Mouse (Mus musculus) gastrocnemius, postnatal 10 days (tissue): ENCODE results near the gene Prss46. TPM values are rescaled to one million over a fixed set of nuclear protein-coding genes. Genes with fewer than 3 reads are reported as not detected.
A peak's percentile ranks its signal among the peaks of the same experiment; 100 is the strongest.

Experiments used
- DNase-seq: peaks from one replicate; pipeline ENCODE4 v3.0.0; 2021; ENCODE audit warnings: mixed read lengths
- total RNA-seq, 2 experiments: library from RNA; stranded (reverse); gene quantifications; 2 replicates each; pipeline ENCODE4 v1.2.3; 2021

Gene Prss46
- total RNA-seq, 2 experiments from 2014 or later: 0.29 TPM; not detected in 1

DNA sequence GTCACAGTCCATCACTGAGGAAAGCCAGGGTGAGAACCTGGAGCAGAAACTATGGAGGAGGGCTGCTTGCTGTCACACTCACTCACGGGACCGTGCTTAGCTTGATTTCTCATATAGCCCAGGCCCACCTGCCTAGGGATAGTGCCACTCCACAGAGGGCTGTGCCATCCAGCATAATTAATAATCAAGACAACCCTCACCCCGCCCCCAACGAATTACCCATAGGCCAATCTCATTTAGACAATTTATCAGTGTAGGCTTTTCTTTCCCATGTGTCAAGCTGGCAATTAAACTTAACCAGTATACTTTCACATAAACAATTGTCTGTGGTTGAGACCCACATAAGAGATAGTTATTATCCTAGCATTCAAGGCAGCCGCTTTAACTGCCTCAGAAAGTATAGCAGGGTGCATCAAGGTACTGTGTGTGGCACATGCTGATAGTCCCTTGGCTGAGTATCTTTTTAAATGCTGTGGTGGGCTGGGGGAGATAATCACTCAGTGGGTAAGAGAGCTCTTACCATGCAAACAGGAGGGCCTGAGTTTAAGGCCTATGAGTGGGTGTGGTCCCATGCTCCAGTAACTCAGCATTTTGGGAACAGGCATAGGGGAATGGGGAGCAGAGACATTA lies 14.8 kb downstream of the Prss46 start:
- no peak for DNase-seq

DNA sequence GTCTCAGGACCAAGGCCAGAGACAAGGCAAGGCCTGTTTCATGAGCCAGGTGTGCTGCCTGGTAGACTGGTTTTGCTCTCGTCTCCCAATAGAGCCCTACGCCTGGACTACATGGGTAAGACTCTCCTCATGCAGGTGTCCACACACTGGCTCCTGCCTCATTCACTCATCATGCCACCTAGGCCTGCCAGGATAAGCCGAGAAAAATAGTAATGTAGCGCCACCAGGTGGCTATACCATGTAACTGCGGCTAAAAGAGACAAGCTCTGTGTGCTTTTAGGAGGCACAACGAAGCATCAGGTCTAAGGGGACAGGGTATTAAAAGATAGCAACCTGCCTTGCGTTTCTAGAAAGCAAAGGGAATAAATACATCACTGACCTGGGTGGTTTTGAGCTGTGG lies 26.7 kb downstream of the Prss46 start:
- DNase-seq: no peak

DNA sequence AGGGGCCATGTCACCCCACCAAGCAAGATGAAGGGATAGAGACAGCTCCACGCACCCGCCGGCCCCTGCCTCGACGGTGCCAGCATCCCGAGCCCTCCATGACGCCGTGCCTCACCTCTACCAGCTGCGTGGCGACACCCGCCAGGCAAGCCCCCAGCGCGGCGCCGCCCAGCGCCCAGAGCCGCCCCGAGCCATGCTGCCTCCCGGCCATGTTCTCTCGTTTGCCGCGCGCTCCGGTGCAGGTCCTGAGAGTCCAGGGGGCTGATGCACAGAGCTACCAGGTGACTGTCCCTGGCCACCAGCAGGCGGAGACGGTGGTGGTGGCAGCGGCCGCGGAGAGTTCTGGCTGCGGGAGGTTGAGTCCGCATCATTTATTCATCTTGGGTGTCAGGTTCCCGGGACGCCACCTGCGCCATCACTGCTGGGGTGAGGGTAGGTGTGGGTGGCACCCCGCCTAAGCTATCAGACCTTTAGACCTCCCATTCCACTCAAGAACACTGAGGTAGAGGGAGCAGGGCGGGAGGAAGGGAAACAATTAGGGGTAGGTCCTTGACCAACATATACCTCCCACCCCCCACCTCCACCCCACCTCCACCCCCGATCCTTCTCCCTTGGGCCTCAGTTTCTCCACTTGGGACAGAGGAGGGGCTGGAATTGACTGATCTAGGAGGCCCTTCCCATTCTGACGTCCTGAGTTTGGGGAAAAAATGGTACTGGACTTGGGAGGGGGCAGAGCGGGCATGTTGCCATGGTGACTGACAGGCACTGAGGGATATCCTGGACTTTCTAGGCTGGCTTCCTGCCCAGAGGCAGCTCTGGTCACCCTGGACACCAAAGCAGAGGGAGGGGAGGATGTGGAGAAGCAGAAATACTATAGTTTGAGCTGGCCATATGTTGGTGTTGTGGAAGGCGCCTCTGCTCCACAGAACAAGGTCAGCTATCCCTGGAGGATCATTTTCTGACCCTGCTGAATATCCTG lies 29.7 kb downstream of the Prss46 start:
- no peak for DNase-seq

DNA sequence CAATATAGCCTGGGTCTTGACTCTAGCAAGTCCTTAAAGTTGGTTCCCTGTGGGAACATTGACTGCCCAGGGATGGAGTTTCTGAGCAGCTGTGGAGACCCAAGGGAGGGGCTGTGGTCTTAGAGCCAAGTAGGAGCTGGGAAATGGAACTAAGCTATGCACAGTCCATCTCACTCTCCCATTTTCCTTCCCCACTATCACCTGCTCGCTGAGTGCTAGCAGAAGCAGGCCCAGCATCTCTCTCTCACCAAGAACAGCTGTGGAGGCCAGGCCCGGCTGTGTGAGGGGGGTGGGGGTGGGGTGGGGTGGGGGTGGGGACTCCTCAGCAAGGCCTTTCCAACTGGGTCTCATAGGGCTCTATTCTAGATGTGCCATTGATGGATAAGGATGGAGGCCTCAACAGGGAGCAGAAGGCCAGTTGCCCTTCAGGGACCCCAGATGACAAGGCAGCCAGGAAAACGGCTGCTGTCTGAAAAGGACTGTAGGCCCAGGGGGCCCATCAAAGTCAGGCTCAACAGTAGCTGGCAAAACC lies 30.4 kb downstream of the Prss46 start:
- no peak for DNase-seq

DNA sequence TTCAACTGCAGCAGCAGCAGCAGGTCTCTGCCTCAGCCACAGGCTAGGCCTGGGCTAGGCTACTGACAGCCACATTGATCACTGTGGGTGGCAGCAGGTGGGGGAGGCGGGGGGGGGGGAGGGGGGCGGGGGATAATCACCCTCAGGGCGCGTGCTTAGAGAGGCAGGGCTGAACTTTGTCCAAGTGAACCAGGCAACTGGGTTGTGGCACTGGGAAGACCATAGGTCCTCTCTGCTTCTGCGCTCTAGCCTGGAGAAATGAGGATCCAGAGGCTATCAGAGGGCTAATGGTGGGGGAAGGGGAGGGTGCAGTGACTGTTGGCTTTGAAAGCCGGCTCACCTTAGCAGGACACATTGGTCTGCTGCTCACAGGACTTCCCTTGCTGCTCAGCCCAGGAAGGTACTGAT lies 31.0 kb downstream of the Prss46 start:
- no peak for DNase-seq

DNA sequence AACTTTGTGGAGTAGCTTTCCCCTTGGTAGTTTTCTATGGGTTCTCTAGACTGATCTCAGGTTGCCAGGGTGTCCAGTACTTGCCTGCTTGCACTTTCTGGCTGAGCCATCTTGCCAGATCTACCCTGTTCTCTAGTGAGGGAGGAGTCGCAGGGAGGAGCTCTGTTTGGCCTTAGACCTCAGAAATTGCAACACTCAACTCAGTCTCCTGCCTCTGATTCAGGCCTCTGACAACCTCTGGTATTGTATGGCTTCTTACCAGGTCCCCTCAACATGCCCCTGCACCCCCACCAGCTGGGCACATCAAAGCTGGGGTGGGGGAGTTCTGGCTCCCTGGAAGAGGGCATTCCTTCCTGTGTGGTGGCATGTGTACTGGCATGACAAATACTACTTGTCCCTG lies 33.0 kb downstream of the Prss46 start:
- DNase-seq: no peak

DNA sequence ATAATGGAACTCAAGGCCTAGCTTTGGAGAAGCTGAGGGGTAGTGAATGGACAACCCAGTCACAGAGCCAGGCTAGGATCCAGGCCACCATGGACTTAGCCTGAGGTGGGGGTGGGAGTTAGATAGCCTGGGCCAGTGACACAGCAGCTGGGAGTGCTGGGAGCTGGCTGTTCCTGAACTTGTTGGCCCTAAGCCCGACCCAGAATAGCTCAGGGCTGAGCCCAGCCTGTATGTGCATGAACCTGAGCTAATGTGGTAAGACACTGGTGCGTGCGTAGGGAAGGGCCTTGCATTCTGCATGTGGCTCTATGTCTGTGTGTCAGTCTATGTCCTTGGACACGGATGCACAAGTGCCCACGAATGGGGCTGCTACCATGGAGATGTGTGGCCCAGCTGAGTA lies 33.6 kb downstream of the Prss46 start:
- DNase-seq: peak; percentile 78

DNA sequence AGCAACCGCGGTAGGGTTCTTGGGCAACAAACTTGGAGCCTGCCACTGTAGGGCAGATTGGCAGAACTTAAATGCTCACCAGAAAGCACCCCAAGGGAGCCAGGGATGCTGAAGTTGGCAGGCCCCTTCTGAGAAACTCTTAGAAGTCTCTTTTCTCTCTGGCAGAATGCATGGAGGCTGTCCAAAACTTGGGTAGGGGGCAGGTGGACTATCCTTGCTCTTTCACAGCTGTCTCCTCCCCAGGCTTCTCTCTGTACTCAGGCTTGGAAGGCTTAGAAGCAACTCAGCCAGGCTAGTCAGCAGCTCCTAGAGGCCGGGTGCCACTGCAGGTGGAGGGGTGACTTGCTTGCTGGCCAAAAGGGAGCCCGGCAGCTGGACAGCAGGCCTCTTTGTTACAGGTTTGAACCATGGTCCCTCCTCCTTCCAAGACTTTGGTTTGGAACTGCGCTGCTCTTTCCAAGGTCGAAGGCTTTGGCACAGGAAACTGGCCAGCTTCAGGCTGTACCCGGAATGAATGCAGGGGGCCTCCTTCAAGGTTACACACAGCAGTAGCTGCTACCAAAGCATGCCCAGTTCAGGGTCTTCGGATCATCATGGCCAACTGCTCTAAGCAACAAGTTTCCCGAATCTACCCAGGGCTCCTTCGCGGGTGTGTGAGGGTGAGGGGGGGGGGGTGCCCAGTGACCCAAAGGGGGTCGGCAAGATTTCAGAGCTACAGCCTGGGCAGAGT lies 35.0 kb downstream of the Prss46 start, which contains the start of gene Als2cl:
Gene Als2cl (plus strand): TSS at position 680 of the 730 bp plus-strand sequence.
- DNase-seq: no peak

DNA sequence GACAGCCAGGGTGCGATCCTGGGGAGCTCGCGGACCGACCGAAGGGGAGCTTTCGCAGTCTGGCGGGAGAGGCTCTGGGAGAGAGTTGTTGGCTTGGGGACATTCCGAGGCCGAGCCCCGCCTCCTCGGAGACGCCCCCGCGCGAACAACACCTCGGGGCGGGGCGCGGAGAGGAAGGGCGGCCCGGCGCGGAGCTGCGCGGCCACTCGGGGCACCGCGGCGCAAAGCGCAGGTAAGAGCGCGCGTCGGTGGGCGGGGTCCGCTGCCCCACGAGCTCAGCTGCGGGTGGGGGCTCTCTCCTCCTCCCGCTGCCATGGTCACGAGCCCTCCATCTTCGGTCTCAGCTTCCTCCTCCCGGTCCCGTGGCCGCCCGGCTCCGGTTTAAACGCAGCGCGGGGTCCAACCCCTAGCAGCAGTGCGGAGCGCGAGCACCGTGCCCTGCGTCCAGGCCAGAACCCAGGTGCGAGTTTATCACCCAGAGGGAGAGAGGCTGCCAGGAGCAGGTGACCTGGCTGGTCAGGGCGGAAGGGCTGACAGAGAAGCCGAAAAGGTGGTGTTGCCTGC lies 35.8 kb downstream of the Prss46 start, which contains the start of gene Tmie:
Gene Tmie (minus strand): TSS at position 116 of the 564 bp plus-strand sequence.
- peak; percentile 62 for DNase-seq

DNA sequence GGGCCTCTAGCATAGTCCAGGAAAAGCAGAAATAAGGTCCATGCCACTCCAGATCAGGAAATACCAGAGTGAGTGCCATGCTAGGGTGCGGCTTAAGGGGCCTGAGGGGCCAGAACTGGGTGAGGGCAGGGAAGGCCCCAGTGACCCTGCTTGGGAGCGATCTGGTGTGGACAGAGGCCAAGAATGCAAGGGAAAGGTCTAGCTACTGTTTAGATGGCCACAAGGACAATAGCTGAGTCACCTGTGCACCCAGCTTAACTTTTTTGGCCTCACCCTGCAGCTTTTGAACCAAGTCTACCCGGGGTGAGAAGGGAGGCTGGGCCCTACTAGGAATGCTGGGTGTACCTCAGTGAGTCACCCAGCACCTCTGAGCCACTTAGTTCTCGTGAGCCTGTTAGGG lies 36.5 kb downstream of the Prss46 start:
- no peak for DNase-seq

DNA sequence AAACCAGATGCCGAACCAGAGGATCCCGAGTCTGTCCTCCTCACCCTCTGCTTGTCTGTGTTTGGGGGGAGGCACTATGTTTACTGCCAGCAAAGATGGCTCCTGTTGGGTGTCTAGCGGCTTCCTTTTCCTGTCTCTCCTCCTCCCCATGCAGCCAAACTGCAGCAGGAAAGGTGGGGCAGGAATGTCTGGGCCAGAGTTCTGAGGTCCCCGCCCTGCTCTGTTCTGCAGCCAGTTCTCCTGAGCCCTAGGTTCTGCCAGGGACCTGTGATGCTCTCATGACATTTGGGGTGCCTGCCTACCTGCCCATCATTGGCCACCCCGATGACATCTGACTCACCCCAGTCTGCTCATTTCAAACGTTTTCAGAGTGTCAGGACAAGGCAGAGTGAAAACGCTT lies 37.6 kb downstream of the Prss46 start:
- no peak for DNase-seq

DNA sequence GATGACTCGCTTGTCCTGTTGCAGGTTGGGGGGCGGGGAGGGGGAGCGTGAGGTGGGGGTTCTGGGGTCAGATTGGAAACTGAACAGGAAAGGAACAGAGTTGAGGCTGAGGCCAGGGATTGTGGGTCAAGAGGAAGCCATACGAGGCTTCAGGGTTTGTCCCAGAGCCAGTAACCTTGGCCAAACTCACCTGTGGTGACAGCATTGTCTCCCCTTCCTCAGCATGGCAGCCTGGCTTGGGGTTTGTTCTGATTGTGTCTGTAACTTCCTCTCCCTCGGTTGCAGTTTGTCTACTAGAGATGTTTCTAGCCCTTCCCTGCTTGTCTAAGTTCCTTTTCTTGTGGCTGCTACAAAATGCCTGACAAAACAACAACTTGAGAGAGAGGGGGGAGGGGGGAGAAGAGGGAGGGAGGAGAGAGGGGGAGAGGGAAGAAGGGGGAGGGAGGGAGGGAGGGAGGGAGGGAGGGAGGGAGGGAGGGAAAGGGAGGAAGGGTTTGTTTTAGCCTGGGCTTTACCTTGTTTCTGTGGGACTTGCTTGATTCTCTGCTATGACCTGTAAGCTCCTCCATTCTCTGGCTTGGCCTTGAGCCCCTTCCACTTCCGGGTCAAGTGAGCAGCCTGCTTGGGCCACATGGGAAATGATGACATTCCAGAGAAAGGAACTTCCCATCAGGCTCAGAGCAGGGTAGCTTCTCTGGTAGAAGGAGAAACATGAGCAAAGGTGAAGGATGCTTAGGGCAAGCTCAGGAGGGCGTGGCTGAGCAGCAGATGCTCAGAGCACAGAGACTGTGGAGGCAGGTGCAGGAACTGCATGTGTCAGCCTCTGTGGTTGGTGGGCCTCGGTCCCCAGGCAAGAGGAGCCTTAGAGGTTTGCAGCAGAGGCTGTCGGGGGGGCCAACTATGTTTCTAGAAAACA lies 43.3 kb downstream of the Prss46 start:
- DNase-seq: no peak

DNA sequence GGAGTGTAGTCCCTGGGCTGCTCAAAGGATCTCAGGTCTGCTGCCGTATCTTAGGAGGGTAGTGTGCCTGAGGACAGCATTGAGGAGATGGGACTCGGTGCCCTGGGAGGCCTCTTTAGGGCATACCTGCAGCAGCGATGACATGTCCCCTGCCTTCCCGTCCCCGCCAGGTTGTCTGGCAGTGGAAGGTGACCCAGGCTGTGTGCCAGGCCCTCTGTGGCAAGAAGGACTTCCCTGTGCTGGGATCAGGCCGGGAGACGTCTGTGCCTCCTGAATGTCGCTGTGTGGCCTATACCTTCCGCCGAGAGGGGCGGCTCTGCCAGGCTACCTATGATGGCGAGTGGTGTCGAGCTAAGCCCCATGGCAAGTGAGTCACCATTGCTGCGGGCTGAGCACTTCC lies 44.6 kb downstream of the Prss46 start:
- DNase-seq: no peak

DNA sequence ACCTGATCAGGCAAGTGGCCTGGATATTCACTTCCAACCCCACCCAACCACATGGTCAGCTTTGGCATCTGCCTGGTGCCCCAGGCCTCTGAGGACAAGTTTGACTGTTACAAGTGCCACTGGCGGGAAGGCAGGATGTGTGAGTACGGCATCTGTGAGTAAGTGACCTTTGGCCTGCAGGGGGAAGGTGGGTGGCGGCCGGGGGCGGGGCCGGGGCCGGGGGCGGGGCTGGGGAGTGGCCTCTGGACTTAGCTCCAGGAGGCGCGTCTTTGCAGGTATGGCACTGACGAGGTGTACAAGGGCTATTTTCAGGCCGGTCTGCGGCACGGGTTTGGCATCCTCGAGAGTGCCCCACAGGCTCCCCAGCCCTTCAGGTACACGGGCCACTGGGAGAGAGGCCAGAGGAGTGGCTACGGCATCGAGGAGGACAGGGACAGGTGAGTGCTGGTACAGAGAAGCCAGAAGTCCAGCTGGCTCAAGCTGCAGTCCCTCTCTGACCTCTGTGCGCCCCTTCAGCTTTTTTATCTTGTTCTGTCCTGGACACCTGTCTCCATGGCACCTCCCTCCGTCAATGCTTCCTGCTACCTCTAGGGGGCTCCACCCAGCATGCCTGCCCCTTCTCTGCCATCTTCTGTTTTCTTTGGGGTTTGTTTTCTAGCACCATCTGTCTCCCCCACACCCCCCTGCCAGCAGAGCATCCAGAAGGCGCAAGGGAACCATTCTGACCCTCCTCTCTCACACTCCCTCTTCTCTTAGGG lies 45.9 kb downstream of the Prss46 start:
- no peak for DNase-seq

DNA sequence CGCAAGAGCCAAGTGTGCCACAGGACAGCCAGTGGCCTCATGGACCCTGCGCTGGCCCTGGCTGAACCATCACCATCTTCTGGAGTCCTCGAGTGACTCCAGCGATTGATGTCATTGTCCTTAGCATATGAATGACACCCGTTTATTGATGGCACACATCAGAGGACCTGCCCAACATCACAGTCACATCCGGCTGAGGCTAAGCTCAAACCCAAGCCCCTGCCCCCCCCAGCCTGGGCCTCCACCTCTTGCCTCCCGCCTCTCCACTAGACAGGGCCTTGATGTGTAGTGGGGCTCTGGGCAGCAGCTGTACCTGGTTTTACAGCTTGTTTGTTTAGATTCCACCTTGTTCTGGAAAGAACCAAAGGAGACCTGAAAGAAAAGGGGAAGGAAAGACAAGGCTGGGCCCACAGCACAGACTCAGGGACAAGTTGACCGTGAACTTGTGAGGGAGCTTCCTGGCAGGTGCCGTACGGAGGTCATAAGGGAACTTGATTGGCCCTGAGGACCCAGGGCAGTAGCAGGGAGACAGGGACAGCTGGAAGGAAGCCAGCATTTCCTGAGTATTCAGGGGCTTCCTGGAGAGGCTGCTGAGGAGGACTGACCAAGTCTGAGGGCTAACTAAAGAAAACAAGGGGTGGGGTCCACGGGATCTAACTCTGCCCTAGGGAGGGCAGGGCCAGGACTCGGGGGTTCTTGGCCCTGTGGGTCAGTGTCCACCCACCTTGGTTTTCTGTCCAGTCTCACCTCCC lies 46.9 kb downstream of the Prss46 start:
- DNase-seq: no peak

DNA sequence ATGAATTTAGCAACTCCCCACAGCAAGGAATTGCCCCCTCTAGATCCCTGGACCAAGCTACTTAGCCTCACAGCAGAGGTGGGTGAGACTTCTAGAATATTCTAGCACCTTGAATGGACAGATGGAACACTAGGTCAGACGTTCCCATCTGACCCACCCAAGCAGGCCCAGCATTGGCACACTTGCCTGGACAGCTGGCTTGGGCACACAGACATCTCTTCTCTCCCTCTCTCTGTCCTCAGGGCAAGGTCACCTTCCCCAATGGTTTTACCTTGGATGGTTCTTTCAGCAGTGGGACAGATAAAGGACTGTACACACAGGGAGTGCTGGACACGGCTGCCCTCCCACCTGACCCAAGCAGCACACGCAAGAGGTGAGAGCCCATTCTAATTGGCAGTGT lies 48.2 kb downstream of the Prss46 start:
- no peak for DNase-seq

DNA sequence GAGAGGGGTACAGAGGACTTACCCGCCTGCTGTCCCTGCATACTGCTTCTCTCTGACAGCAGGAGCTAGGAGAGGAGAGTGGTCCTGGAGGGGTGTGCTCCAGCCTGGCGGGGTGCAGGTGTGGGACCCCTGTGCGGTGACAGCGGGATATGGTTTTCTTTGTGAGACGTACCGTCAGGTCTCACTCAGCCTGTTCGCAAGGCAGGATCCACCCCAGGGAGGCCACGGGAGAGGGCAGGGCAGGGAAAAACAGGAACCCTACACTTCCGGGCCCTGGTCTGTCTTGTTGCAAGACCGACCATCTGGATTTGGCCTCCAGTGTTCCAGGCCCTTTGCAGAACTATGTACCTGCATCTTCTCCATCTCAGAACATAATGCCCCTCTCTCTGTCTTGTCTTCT lies 49.1 kb downstream of the Prss46 start:
- no peak for DNase-seq

DNA sequence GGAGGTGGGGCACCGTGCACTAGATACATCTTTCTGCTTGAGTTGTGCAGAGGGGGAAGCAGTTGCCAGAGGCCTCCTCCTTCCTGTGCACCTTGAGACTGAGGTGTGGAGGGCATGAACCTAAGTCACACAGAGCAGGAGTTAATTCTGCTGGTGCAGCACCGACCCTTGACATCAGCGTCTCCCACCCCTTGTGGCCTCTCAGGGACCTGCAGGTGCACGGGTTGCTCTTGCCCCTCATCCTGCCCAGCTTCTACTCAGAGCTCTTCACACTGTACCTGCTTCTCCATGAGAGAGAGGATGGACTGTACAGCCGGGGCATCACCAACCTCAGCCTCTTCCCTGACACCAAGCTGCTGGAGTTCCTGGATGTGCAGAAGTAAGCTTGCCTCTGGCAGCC lies 51.2 kb downstream of the Prss46 start:
- no peak for DNase-seq

DNA sequence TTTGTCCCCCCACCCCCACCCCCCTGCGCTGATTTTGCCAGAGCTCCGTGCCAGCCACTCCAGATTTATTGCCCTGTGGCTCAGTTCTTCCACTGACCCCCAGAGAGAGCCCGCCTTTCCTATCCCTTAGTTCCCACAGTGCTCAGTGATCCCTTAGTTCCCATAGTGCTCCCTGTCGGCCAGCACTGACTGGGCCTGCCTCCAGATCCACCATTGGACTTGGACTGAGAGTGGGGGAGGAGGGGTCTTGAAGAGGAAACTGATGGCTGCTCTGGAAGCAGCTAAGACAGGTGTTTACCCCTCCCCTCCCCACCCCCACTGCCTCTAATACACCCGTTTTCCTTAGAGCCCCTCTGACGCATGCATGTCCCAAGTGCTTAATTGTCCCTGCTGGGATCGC lies 51.7 kb downstream of the Prss46 start:
- DNase-seq: no peak

DNA sequence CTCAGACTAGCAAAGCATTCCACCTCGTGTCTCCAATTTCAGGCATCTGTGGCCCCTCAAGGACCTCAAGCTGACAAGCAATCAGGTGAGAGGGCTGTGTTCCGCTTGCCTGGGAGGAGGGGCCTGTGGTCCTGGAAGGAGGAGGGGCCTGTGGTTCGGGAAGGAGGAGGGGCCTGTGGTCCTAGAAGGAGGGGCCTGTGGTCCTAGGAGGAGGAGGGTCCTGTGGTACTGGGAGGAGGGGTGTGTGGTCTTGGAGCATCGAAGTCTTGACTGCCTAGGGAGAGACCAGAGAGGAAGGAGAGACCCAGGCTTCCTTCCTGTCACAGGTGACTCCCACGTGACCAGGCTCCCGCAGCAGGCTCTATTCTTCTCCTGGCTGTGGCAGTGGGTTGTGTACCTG lies 52.3 kb downstream of the Prss46 start:
- DNase-seq: no peak
